22 mouse cellular contexts compared by ENCODE assay signal in genomic region chr19:36222198-36222597, GRCm38 (mm10).
DNase-seq lines count a peak whose midpoint lies in the region; ATAC-seq and TF ChIP-seq lines count a peak whose summit lies in the region.
"Had no signal": no experiment of that assay in that cellular context is flagged by ENCODE, and none has a peak within 500 bp of the region (broad histone marks: within the 10 kb centered on the region; RNA-seq: fewer than 3 reads in every experiment).

No protein-coding gene starts in this region.

- H3K79me2 ChIP-seq in CH12.LX (replicated peaks; ENCODE audit: control insufficient read depth, extremely low read depth, insufficient read depth, poor library complexity, severe bottlenecking), result no peaks in the 10 kb centered on the region

- H3K27ac ChIP-seq in CH12.LX (ENCODE audit: insufficient read depth, low read depth), result peak overlapping the region; percentile 47; the same call in 1 of the 2 replicates
- H3K27ac ChIP-seq: embryonic facial prominence, embryonic 13.5 days; forebrain, embryonic 12.5 days; gastrocnemius, adult 2 months; heart, embryonic 13.5 days; hindbrain, embryonic 13.5 days; hindbrain, postnatal 0 days had no signal

- H3K9ac ChIP-seq in CH12.LX (ENCODE audit: insufficient read depth, low read depth), result no peak overlapping the region
- H3K9ac ChIP-seq: embryonic facial prominence, embryonic 13.5 days; forebrain, embryonic 12.5 days; heart, embryonic 13.5 days; hindbrain, embryonic 13.5 days had no signal

- intact Hi-C loops in heart, postnatal 25 days (cut with DNase I), result no loop called here

- in situ Hi-C loops in CH12.LX (cut with MboI; ENCODE audit: low pct_ligation_motif_present, low pct_unique_long_range_greater_than_20kb, low sequenced_read_pairs), result no loop called here

- TF ChIP-seq CTCF in CH12.LX (conservative IDR thresholded peaks at IDR 0.05 in 1 of 2, IDR thresholded peaks at IDR 0.05 in 1 of 2; ENCODE audit: low read depth in 2 of 2, low read length in 2 of 2), result no peak

- H3K9me3 ChIP-seq in CH12.LX (replicated peaks; ENCODE audit: low read length), result no peaks in the 10 kb centered on the region
- H3K9me3 ChIP-seq: embryonic facial prominence, embryonic 13.5 days; forebrain, embryonic 12.5 days; heart, embryonic 13.5 days; hindbrain, embryonic 13.5 days had no signal

- TF ChIP-seq POLR2A in CH12.LX (IDR thresholded peaks at IDR 0.05; ENCODE audit: low read depth, low read length), result no peak

- peak; percentile 62 to 71; a peak in 2 of 4 replicates for ATAC-seq in hematopoietic stem cell, adult 5-6 weeks (replicated peaks in 1 of 2; ENCODE audit: insufficient read depth in 1 of 2, low FRiP score in 2 of 2, low TSS enrichment in 1 of 2, low read depth in 1 of 2, poor library complexity in 2 of 2, severe bottlenecking in 2 of 2)
- ATAC-seq in megakaryocyte progenitor cell, adult 5-6 weeks (replicated peaks; ENCODE audit: poor library complexity), result peak; percentile 59
- ATAC-seq: forebrain, embryonic 16.5 days; hindbrain, postnatal 0 days had no signal

- no peak for TF ChIP-seq RAD21 in CH12.LX (IDR thresholded peaks at IDR 0.05; ENCODE audit: low read depth, low read length)

- H3K4me2 ChIP-seq in CH12.LX (ENCODE audit: insufficient read depth, low read depth, poor library complexity, severe bottlenecking), result peak overlapping the region; percentile 60
- H3K4me2 ChIP-seq: embryonic facial prominence, embryonic 13.5 days; forebrain, embryonic 12.5 days; heart, embryonic 13.5 days; hindbrain, embryonic 13.5 days had no signal

- dilution Hi-C loops in CH12.LX (cut with MboI; ENCODE audit: extremely low pct_ligation_motif_present, extremely low pct_unique_long_range_greater_than_20kb, low sequenced_read_pairs), result no loop called here

- DNase-seq in B cell, adult 2 months, result peak; percentile 36 to 47
- DNase-seq in CH12.LX (ENCODE audit: extremely low read depth), result peak; percentile 83
- no peak for DNase-seq in frontal cortex, postnatal 14 days (ENCODE audit: low spot score in 2 of 2)
- DNase-seq in urinary bladder, postnatal 4 days (ENCODE audit: low spot score in 2 of 2), result no peak
- DNase-seq in left cerebral cortex, adult 18-20 months (ENCODE audit: low spot score in 2 of 2), result no peak
- DNase-seq in heart, postnatal 25 days (ENCODE audit: low spot score), result no peak
- DNase-seq: adrenal gland, postnatal 10 days; cerebellum, adult 11 months; cerebellum, adult 8-10 months; cerebellum, postnatal 14 days; gastrocnemius, adult 2 months; gastrocnemius, postnatal 25 days; heart, adult 11 months; heart, postnatal 4 days had no signal

- H3K4me3 ChIP-seq in CH12.LX (replicated peaks in 1 of 3; ENCODE audit: low read depth in 2 of 3, low read length in 2 of 3, poor library complexity in 1 of 3), result no peak overlapping the region
- H3K4me3 ChIP-seq: embryonic facial prominence, embryonic 13.5 days; forebrain, embryonic 12.5 days; gastrocnemius, adult 2 months; heart, embryonic 13.5 days; hindbrain, embryonic 13.5 days had no signal

- H3K4me1 ChIP-seq in CH12.LX (ENCODE audit: control insufficient read depth in 1 of 2, insufficient read depth in 2 of 2), result peaks cover 16 to 58% of the 10 kb centered on the region in 2 experiments
- H3K4me1 ChIP-seq: forebrain, embryonic 12.5 days had no signal

- TF ChIP-seq EP300 in CH12.LX (IDR thresholded peaks at IDR 0.05; ENCODE audit: low read length), result peak; percentile 78; the same call in 1 of the 2 replicates

- H3K27me3 ChIP-seq in CH12.LX (replicated peaks), result no peaks in the 10 kb centered on the region
- H3K27me3 ChIP-seq: embryonic facial prominence, embryonic 13.5 days; forebrain, embryonic 12.5 days; heart, embryonic 13.5 days; hindbrain, embryonic 13.5 days had no signal

- H3K36me3 ChIP-seq in CH12.LX (replicated peaks in 1 of 2; ENCODE audit: control insufficient read depth in 1 of 2, insufficient read depth in 1 of 2, low read length in 1 of 2), result no peaks in the 10 kb centered on the region
- H3K36me3 ChIP-seq: embryonic facial prominence, embryonic 13.5 days; forebrain, embryonic 12.5 days; heart, embryonic 13.5 days; hindbrain, embryonic 13.5 days had no signal

TF ChIP-seq in CH12.LX, 34 proteins besides CTCF, POLR2A, EP300 and RAD21:
- 0 out of 2 replicates have a peak, but pooled peaks have one; percentile 30 for TF ChIP-seq TBP (conservative IDR thresholded peaks at IDR 0.05; ENCODE audit: low read depth, low read length)
- TF ChIP-seq ZMIZ1 (IDR thresholded peaks at IDR 0.05; ENCODE audit: low read depth, low read length), result no peak
- TF ChIP-seq CHD1 (IDR thresholded peaks at IDR 0.05; ENCODE audit: low read depth, low read length), result no peak
- TF ChIP-seq UBTF (IDR thresholded peaks at IDR 0.05; ENCODE audit: low read depth, low read length), result no peak
- no peak for TF ChIP-seq GABPA (IDR thresholded peaks at IDR 0.05; ENCODE audit: insufficient replicate concordance, low read depth, low read length)
- TF ChIP-seq ZC3H11A (IDR thresholded peaks at IDR 0.05; ENCODE audit: low read depth, low read length), result no peak
- no peak for TF ChIP-seq MEF2A (IDR thresholded peaks at IDR 0.05; ENCODE audit: borderline replicate concordance, low read depth, low read length)
- TF ChIP-seq TCF12 (IDR thresholded peaks at IDR 0.05; ENCODE audit: low read depth, low read length), result no peak
- TF ChIP-seq ETS1 (conservative IDR thresholded peaks at IDR 0.05; ENCODE audit: low read depth, low read length), result peak; percentile 45; the same call in 1 of the 2 replicates
- no peak for TF ChIP-seq ZKSCAN1 (IDR thresholded peaks at IDR 0.05; ENCODE audit: borderline replicate concordance, low read depth, low read length)
- TF ChIP-seq POLR2AphosphoS2 (IDR thresholded peaks at IDR 0.05; ENCODE audit: low read depth, low read length), result no peak
- TF ChIP-seq CHD2 (IDR thresholded peaks at IDR 0.05; ENCODE audit: low read length), result no peak
- no peak for TF ChIP-seq USF2 (conservative IDR thresholded peaks at IDR 0.05; ENCODE audit: low read depth, low read length)
- no peak for TF ChIP-seq MAX (IDR thresholded peaks at IDR 0.05; ENCODE audit: low read length)
- no peak for TF ChIP-seq KAT2A (IDR thresholded peaks at IDR 0.05; ENCODE audit: insufficient replicate concordance, low read length)
- TF ChIP-seq SIN3A (IDR thresholded peaks at IDR 0.05; ENCODE audit: low read length), result no peak
- TF ChIP-seq MAFK (IDR thresholded peaks at IDR 0.05; ENCODE audit: insufficient replicate concordance, low read length), result no peak
- no peak for TF ChIP-seq NRF1 (IDR thresholded peaks at IDR 0.05; ENCODE audit: low read depth, low read length)
- TF ChIP-seq MXI1 (IDR thresholded peaks at IDR 0.05; ENCODE audit: low read depth, low read length), result no peak
- TF ChIP-seq HCFC1 (IDR thresholded peaks at IDR 0.05; ENCODE audit: low read depth, low read length), result no peak
- no peak for TF ChIP-seq E2F4 (IDR thresholded peaks at IDR 0.05; ENCODE audit: insufficient replicate concordance, low read depth, low read length)
- TF ChIP-seq ZNF384 (IDR thresholded peaks at IDR 0.05; ENCODE audit: low read depth, low read length), result no peak
- TF ChIP-seq JUND (conservative IDR thresholded peaks at IDR 0.05; ENCODE audit: low read depth, low read length), result no peak
- peak; percentile 60 for TF ChIP-seq BHLHE40 (IDR thresholded peaks at IDR 0.05; ENCODE audit: low read depth, low read length)
- TF ChIP-seq MYC (IDR thresholded peaks at IDR 0.05; ENCODE audit: low read depth, low read length), result no peak
- no peak for TF ChIP-seq PAX5 (IDR thresholded peaks at IDR 0.05; ENCODE audit: low read length)
- TF ChIP-seq JUN (IDR thresholded peaks at IDR 0.05; ENCODE audit: insufficient read depth, low read depth, low read length), result peak; percentile 1; the same call in 1 of the 2 replicates
- TF ChIP-seq USF1 (IDR thresholded peaks at IDR 0.05; ENCODE audit: low read depth, low read length), result no peak
- no peak for TF ChIP-seq SMC3 (IDR thresholded peaks at IDR 0.05; ENCODE audit: low read depth, low read length)
- no peak for TF ChIP-seq NELFE (IDR thresholded peaks at IDR 0.05; ENCODE audit: low read depth, low read length)
- TF ChIP-seq MAZ (IDR thresholded peaks at IDR 0.05; ENCODE audit: low read depth, low read length), result no peak
- TF ChIP-seq ELF1 (IDR thresholded peaks at IDR 0.05; ENCODE audit: low read depth, low read length), result no peak
- TF ChIP-seq RCOR1 (conservative IDR thresholded peaks at IDR 0.05; ENCODE audit: low read depth, low read length), result no peak
- peak; percentile 66 for TF ChIP-seq IRF4 (IDR thresholded peaks at IDR 0.05; ENCODE audit: low read depth, low read length)

Comparison
In these comparisons a context has a peak if more than half of its experiments do, and no peak if none do; other contexts are left out.
1. DNase-seq: peak in B cell, adult 2 months (2 of 2) and CH12.LX (single experiment); none in frontal cortex, postnatal 14 days (0 of 2), urinary bladder, postnatal 4 days (0 of 2), left cerebral cortex, adult 18-20 months (0 of 2) and heart, postnatal 25 days (single experiment).